Mouse (Mus musculus): Measurements from ENCODE around the gene Zfp385c.
"Not testable (repeated sequence)": the region's sequence is repeated elsewhere in the genome, so short reads cannot be mapped to it uniquely, and the experiment has no call there.

Zfp385c gene

GRCm38 (mm10) chr11:100601372-100601771 is 90.9 kb downstream of the Zfp385c start:
- no peak for DNase-seq (ENCODE audit: low spot score in 2 of 2)

GRCm38 (mm10) chr11:100598074-100598473 is 94.2 kb downstream of the Zfp385c start:
- no peak for DNase-seq (ENCODE audit: low spot score in 2 of 2)

- no peak for DNase-seq (ENCODE audit: low spot score in 2 of 2)
Observed at GRCm38 (mm10) chr11:100595533-100595932, 96.7 kb downstream of the Zfp385c start.

DNA sequence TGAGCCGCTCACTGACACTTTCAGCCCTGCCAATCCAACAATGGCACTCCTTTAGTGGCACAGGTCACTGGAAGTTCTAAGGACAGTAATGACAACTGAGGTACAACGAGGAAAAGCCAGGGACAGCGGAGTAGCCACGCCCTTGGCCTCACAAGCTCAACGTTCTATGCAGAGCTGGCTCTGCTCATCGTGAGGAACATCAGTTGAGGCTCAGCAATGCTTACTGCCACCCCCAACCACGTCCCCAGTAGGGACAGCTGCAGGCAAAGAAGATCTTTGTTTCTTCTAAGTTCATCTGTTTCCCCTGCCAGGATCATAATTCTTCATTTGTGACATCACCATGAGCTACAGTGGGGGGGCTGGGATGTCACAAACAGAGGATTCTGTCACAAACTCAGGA is 97.6 kb downstream of the Zfp385c start:
- DNase-seq (ENCODE audit: low spot score in 2 of 2), result no peak

GRCm38 (mm10) chr11:100592346-100593046 is 99.8 kb downstream of the Zfp385c start:
- DNase-seq (ENCODE audit: low spot score in 2 of 2), result no peak

DNA sequence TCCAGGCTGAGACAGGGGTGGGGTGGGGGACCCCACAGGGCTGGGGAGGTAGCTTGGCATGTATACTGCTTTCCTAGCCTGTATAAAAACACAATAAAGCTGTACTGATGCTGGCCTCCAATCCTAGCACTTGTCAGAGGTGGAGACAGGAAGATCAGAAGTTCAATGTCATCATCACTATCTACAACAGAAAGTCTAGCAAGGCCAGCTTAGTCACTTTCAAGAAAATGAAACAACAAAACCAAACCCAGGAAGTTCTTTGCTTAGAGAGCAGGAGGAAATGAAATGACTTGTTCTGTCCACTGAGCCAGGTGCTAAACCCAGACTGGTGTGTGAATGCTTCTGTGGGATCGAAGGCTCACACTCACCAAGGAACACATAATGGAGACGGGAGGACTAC is 103.8 kb downstream of the Zfp385c start:
- no peak for DNase-seq (ENCODE audit: low spot score in 2 of 2)

DNA sequence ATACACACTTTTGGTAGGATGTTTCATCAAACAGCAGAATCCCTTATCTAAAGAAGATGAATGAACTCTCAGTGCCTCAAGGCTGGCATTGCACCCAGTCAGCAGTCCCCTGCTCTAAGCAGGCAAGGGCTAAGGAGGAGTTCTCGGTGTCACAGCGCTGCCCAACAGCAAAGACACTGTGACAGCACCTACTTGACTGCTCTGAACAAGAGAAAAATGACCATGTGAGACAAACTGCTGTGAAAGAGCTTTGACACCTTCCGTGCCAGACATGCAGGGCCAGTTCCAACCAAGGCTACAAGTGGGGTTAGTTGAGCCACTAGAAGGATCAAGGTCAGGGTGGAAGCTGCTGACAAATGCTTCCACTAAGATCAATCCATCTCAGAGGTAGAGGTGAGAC is 107.1 kb downstream of the Zfp385c start:
- DNase-seq (ENCODE audit: low spot score in 2 of 2), result no peak

DNA sequence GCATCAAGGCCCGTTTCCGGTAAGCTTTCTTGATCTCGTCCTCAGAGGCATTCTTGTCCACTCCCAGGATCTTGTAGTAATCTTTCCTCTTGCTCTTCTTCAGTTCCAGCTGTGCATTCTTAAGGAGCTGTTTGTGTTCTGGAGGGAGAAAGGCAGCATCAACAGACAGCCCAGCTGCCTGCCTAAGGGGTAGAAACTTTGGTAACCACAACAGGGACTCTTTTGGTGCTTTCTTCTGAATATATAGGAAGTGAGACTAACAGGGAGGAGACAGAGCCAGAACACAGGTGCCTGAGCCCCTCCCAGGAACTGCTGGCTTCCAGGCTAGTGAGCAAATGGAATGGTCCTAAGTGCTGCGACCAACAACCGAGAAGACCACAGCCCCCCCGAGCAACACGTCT is 107.7 kb downstream of the Zfp385c start:
- no peak for DNase-seq (ENCODE audit: low spot score in 2 of 2)

DNA sequence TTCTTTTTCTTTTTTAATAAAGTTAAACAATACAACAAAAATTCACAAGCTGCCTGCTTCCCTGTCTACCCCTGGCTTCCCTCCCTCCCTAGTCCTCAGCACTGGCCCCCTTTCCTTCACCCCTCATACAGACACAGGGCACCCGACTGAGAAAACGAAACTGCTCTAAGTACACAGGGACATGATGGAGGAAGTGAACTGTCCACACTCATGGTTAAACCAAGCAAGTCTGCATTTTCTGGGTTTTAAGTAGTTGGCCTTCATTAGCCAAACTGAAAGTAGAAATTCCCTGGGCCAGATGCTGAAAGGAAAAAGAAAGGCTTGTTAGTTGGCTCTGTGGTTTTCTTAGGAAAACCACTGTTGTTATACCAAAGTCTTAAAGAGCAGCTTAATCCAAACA is 109.4 kb downstream of the Zfp385c start:
- no peak for DNase-seq (ENCODE audit: low spot score in 2 of 2)

GRCm38 (mm10) chr11:100582413-100582812 is 109.8 kb downstream of the Zfp385c start:
- not testable (repeated sequence) for DNase-seq (ENCODE audit: low spot score in 2 of 2)

DNA sequence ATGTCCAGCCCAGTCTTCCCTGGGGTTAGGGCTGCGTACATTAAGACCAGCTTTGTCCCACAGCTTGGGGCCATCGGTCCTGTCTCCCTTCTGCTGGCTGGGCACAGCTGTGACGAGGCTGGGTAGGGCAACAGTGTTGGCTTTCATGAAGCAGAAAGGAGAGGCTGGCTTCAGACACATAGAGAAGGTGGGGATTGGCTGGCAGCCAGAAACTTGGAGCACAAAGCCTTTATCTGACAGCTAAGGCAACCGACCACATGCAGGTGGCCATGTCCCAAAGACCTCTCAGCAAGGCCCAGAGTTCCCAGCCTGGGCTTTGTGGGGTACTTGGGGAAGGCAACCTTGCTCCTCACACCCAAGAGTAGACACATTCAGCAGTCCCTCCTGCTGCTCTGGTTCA is 110.5 kb downstream of the Zfp385c start:
- peak in 1 of 2 experiments; percentile 30 for DNase-seq (ENCODE audit: low spot score in 2 of 2)

GRCm38 (mm10) chr11:100580275-100580674 is 112.0 kb downstream of the Zfp385c start:
- DNase-seq (ENCODE audit: low spot score in 2 of 2), result no peak

GRCm38 (mm10) chr11:100579116-100579799 is 113.0 kb downstream of the Zfp385c start:
- DNase-seq (ENCODE audit: low spot score in 2 of 2), result no peak

GRCm38 (mm10) chr11:100577852-100578599 is 114.2 kb downstream of the Zfp385c start:
- no peak for DNase-seq (ENCODE audit: low spot score in 2 of 2)
